Mouse (Mus musculus) forebrain, embryonic 14.5 days (tissue): ENCODE results near the gene Jarid2. TPM values are rescaled to one million over a fixed set of nuclear protein-coding genes. Genes with fewer than 3 reads are reported as not detected.

Source experiments
- ATAC-seq: fragments of 200-750 bp; cut with Nextera tagmentation; 2 replicates; pipeline ENCODE4 v1.8.0; 2017; ENCODE audit warnings: mild to moderate bottlenecking, moderate library complexity
- DNase-seq: peaks from one replicate; pipeline ENCODE4 v3.0.0-alpha.2; 2015; ENCODE audit warnings: low spot score
- H3K27ac ChIP-seq: fragments of 300-500 bp; sonication (generic); 2 replicates; pipeline ENCODE4 v1.5.1; 2014; ENCODE audit warnings: low read depth, mild to moderate bottlenecking, control low read depth, low read length, moderate library complexity
- H3K27me3 ChIP-seq: fragments of 300-500 bp; sonication (generic); replicated peaks from 2 replicates; pipeline ENCODE4 v1.6.1; 2014; ENCODE audit warnings: low read length, control low read depth, mixed read lengths; ENCODE audit not compliant: control insufficient read depth, insufficient read depth
- H3K36me3 ChIP-seq: fragments of 300-500 bp; sonication (generic); 2 replicates; pipeline ENCODE4 v1.6.1; 2014; ENCODE audit warnings: low read length, control low read depth; ENCODE audit not compliant: control insufficient read depth, insufficient read depth
- H3K4me1 ChIP-seq: fragments of 300-500 bp; sonication (generic); 2 replicates; pipeline ENCODE4 v1.6.1; 2014; ENCODE audit warnings: antibody characterized with exemption, low read length, control low read depth; ENCODE audit not compliant: control insufficient read depth, insufficient read depth
- H3K4me2 ChIP-seq: fragments of 300-500 bp; sonication (generic); 2 replicates; pipeline ENCODE4 v1.6.1; 2014; ENCODE audit warnings: mild to moderate bottlenecking, control low read depth, low read length
- H3K4me3 ChIP-seq: fragments of 300-500 bp; sonication (generic); 2 replicates; pipeline ENCODE4 v1.5.1; 2014; ENCODE audit warnings: low read depth, low read length, control low read depth
- H3K9ac ChIP-seq: fragments of 300-500 bp; sonication (generic); 2 replicates; pipeline ENCODE4 v1.6.1; 2014; ENCODE audit warnings: mild to moderate bottlenecking, low read length, control low read depth, moderate library complexity
- H3K9me3 ChIP-seq: fragments of 300-500 bp; sonication (generic); replicated peaks from 2 replicates; pipeline ENCODE4 v1.6.1; 2016; ENCODE audit warnings: low read length, control low read depth, mixed read lengths; ENCODE audit not compliant: control insufficient read depth
- WGBS: fragments of 180-500 bp; shearing (Covaris S2); extraction: QIAGEN DNeasy Blood & Tissue Kit; methylation state at CpG from one replicate; pipeline ENCODE4 v1.1.7; 2014; 5-methylcytosine and 5-hydroxymethylcytosine counted together
- polyA plus RNA-seq: library from polyadenylated mRNA; unstranded; fragments of >200 nt; fragmentation: Nextera tagmentation; extraction: Ambion mirVana; gene quantifications from 2 replicates; pipeline ENCODE4 v1.2.1, GENCODE M21; 2014

The Jarid2 gene
- polyA plus RNA-seq, 1 experiment from 2014 or later, result 16.4 TPM

- no peaks in the 10 kb centered on the region for H3K27me3 ChIP-seq
- WGBS, result 63% methylated on average over 1 of the region's 1 CpGs
Observed at GRCm38 (mm10) chr13:44784551-44784950, 55.3 kb downstream of the Jarid2 start.

GRCm38 (mm10) chr13:44786291-44786690 is 57.0 kb downstream of the Jarid2 start:
- Histone ChIP-seq H3K27me3 (no peaks in the 10 kb centered on the region), H3K9ac (no peak overlapping the region), H3K4me3 (no peak overlapping the region), H3K4me2 (no peak overlapping the region), H3K4me1 (peaks cover 6% of the 10 kb centered on the region; the same call in 1 of the 2 replicates), H3K36me3 (no peaks in the 10 kb centered on the region), H3K27ac (no peak overlapping the region), H3K9me3 (no peaks in the 10 kb centered on the region)
- ATAC-seq, result peak; percentile 61
- WGBS, result 28% methylated on average over 4 of the region's 4 CpGs
- peak; percentile 81 for DNase-seq

More at GRCm38 (mm10) chr13:44784551-44784950, 55.3 kb downstream of the Jarid2 start:
- no peak for ATAC-seq
- no peaks in the 10 kb centered on the region for H3K36me3 ChIP-seq
- H3K9me3 ChIP-seq, result no peaks in the 10 kb centered on the region
- no peak for DNase-seq
- no peak overlapping the region for H3K9ac ChIP-seq
- no peak overlapping the region for H3K4me2 ChIP-seq
- no peak overlapping the region for H3K27ac ChIP-seq
- H3K4me1 ChIP-seq, result peaks cover 6% of the 10 kb centered on the region; the same call in 1 of the 2 replicates
- no peak overlapping the region for H3K4me3 ChIP-seq

GRCm38 (mm10) chr13:44788352-44789125 is 59.3 kb downstream of the Jarid2 start:
- WGBS, result 87% methylated on average over 9 of the region's 9 CpGs
- H3K27ac ChIP-seq, result no peak overlapping the region
- no peaks in the 10 kb centered on the region for H3K9me3 ChIP-seq
- no peak overlapping the region for H3K4me2 ChIP-seq
- no peak overlapping the region for H3K4me3 ChIP-seq
- no peak overlapping the region for H3K9ac ChIP-seq
- no peaks in the 10 kb centered on the region for H3K27me3 ChIP-seq
- DNase-seq, result no peak
- H3K36me3 ChIP-seq, result no peaks in the 10 kb centered on the region
- H3K4me1 ChIP-seq, result peaks cover 19% of the 10 kb centered on the region; the same call in 1 of the 2 replicates
- ATAC-seq, result no peak

GRCm38 (mm10) chr13:44789982-44790381 is 60.7 kb downstream of the Jarid2 start:
- H3K4me3 ChIP-seq, result no peak overlapping the region
- WGBS, result 52% methylated on average over 2 of the region's 2 CpGs

GRCm38 (mm10) chr13:44792361-44792892 is 63.2 kb downstream of the Jarid2 start:
- no peaks in the 10 kb centered on the region for H3K9me3 ChIP-seq
- no peak overlapping the region for H3K4me2 ChIP-seq
- H3K36me3 ChIP-seq, result no peaks in the 10 kb centered on the region
- no peak overlapping the region for H3K9ac ChIP-seq
- H3K27me3 ChIP-seq, result no peaks in the 10 kb centered on the region
- H3K4me1 ChIP-seq, result peaks cover 27% of the 10 kb centered on the region
- 33% methylated on average over 3 of the region's 3 CpGs for WGBS
- H3K27ac ChIP-seq, result no peak overlapping the region
- no peak overlapping the region for H3K4me3 ChIP-seq
- ATAC-seq (no peak), DNase-seq (peak; percentile 51)

More at GRCm38 (mm10) chr13:44789982-44790381, 60.7 kb downstream of the Jarid2 start:
- Histone ChIP-seq H3K9me3 (no peaks in the 10 kb centered on the region), H3K36me3 (no peaks in the 10 kb centered on the region), H3K27me3 (no peaks in the 10 kb centered on the region), H3K27ac (no peak overlapping the region), H3K9ac (no peak overlapping the region), H3K4me2 (no peak overlapping the region), H3K4me1 (peaks cover 22% of the 10 kb centered on the region)
- no peak for ATAC-seq
- DNase-seq, result no peak

- Histone ChIP-seq H3K9ac (no peak overlapping the region), H3K36me3 (no peaks in the 10 kb centered on the region), H3K4me1 (peaks cover 27% of the 10 kb centered on the region), H3K27me3 (no peaks in the 10 kb centered on the region), H3K4me3 (no peak overlapping the region), H3K9me3 (no peaks in the 10 kb centered on the region), H3K4me2 (0 out of 2 replicates have a peak overlapping the region, but pooled peaks have one; percentile 7), H3K27ac (no peak overlapping the region)
- ATAC-seq (peak; percentile 83), DNase-seq (peak; percentile 81)
- WGBS, result 4% methylated on average over 3 of the region's 3 CpGs
Observed at GRCm38 (mm10) chr13:44795891-44796290, 66.6 kb downstream of the Jarid2 start.

GRCm38 (mm10) chr13:44796775-44797174 is 67.5 kb downstream of the Jarid2 start:
- H3K27me3 ChIP-seq, result no peaks in the 10 kb centered on the region
- no peak overlapping the region for H3K27ac ChIP-seq
- H3K4me3 ChIP-seq, result no peak overlapping the region
- WGBS, result 76% methylated on average over 2 of the region's 2 CpGs
- H3K9me3 ChIP-seq, result no peaks in the 10 kb centered on the region
- DNase-seq (no peak), ATAC-seq (no peak)
- peaks cover 25% of the 10 kb centered on the region for H3K4me1 ChIP-seq
- no peak overlapping the region for H3K9ac ChIP-seq
- H3K36me3 ChIP-seq, result no peaks in the 10 kb centered on the region
- H3K4me2 ChIP-seq, result no peak overlapping the region

- H3K9ac ChIP-seq, result no peak overlapping the region
- no peak for ATAC-seq
- 91% methylated on average over 3 of the region's 3 CpGs for WGBS
- no peak overlapping the region for H3K27ac ChIP-seq
- H3K27me3 ChIP-seq, result no peaks in the 10 kb centered on the region
- H3K4me3 ChIP-seq, result no peak overlapping the region
- no peak for DNase-seq
- H3K4me1 ChIP-seq, result peaks cover 14% of the 10 kb centered on the region
- H3K36me3 ChIP-seq, result no peaks in the 10 kb centered on the region
- H3K4me2 ChIP-seq, result no peak overlapping the region
- no peaks in the 10 kb centered on the region for H3K9me3 ChIP-seq
Observed at GRCm38 (mm10) chr13:44798280-44798679, 69.0 kb downstream of the Jarid2 start.

GRCm38 (mm10) chr13:44799166-44799565 is 69.9 kb downstream of the Jarid2 start:
- H3K4me3 ChIP-seq, result no peak overlapping the region
- H3K4me2 ChIP-seq, result no peak overlapping the region
- H3K9me3 ChIP-seq, result no peaks in the 10 kb centered on the region
- DNase-seq (no peak), ATAC-seq (no peak)
- H3K27me3 ChIP-seq, result no peaks in the 10 kb centered on the region
- no peak overlapping the region for H3K9ac ChIP-seq
- no peaks in the 10 kb centered on the region for H3K36me3 ChIP-seq
- no peak overlapping the region for H3K27ac ChIP-seq
- peaks cover 14% of the 10 kb centered on the region for H3K4me1 ChIP-seq
